Mouse (Mus musculus) testis, adult 2 months (tissue): ENCODE measurements around the gene Rrnad1.
"Not testable (repeated sequence)": the region's sequence is repeated elsewhere in the genome, so short reads cannot be mapped to it uniquely, and the experiment has no call there.

Experiments used
- CTCF ChIP-seq: fragments of 200-500 bp; IDR thresholded peaks from 2 replicates; pipeline ENCODE4 v1.5.1; 2012; ENCODE audit warnings: low read depth, mild to moderate bottlenecking, inconsistent platforms, low read length, moderate library complexity; ENCODE audit not compliant: control insufficient read depth, insufficient read depth, insufficient replicate concordance
- POLR2A ChIP-seq: fragments of 200-500 bp; IDR thresholded peaks from 2 replicates; pipeline ENCODE4 v1.6.1; 2012; ENCODE audit warnings: low read depth, mild to moderate bottlenecking, inconsistent platforms, low read length, moderate library complexity; ENCODE audit not compliant: control insufficient read depth

GRCm38 (mm10) chr3:87901959-87902358, 28.6 kb downstream of the Rrnad1 start:
- TF ChIP-seq CTCF, POLR2A: not testable (repeated sequence)
